Mouse (Mus musculus): ENCODE results near the gene Cnpy3. TPM values are rescaled to one million over a fixed set of nuclear protein-coding genes. Genes with fewer than 3 reads are reported as not detected.

The Cnpy3 gene
- polyA plus RNA-seq, 1 experiment from 2014 or later: 63.6 TPM

Other genes starting within 250 kb of the Cnpy3 start
- 2.4 and 5.6 TPM in 2 replicates for gene Cul9, start 205.8 kb downstream of the Cnpy3 start, polyA plus RNA-seq (2016; fragmentation: Nextera tagmentation; extraction: Ambion mirVana)
- gene Srf, start 196.0 kb downstream of the Cnpy3 start, polyA plus RNA-seq (2016; fragmentation: Nextera tagmentation; extraction: Ambion mirVana): 8.3 and 9.0 TPM in 2 replicates
- gene Ptk7, start 122.7 kb downstream of the Cnpy3 start, polyA plus RNA-seq (2016; fragmentation: Nextera tagmentation; extraction: Ambion mirVana): 102 and 142 TPM in 2 replicates
- 23.6 and 28.8 TPM in 2 replicates for gene Klc4, start 106.2 kb downstream of the Cnpy3 start, polyA plus RNA-seq (2016; fragmentation: Nextera tagmentation; extraction: Ambion mirVana)
- 140 and 144 TPM in 2 replicates for gene Mrpl2, start 106.0 kb downstream of the Cnpy3 start, polyA plus RNA-seq (2016; fragmentation: Nextera tagmentation; extraction: Ambion mirVana)
- gene Cul7, start 101.9 kb downstream of the Cnpy3 start, polyA plus RNA-seq (2016; fragmentation: Nextera tagmentation; extraction: Ambion mirVana): 40.3 and 48.0 TPM in 2 replicates
- 70.8 and 72.5 TPM in 2 replicates for gene Rrp36, start 77.9 kb downstream of the Cnpy3 start, polyA plus RNA-seq (2016; fragmentation: Nextera tagmentation; extraction: Ambion mirVana)
- 143 and 145 TPM in 2 replicates for gene Mea1, start 73.4 kb downstream of the Cnpy3 start, polyA plus RNA-seq (2016; fragmentation: Nextera tagmentation; extraction: Ambion mirVana)
- 143 and 150 TPM in 2 replicates for gene Klhdc3, start 71.3 kb downstream of the Cnpy3 start, polyA plus RNA-seq (2016; fragmentation: Nextera tagmentation; extraction: Ambion mirVana)
- gene Ppp2r5d, start 47.1 kb downstream of the Cnpy3 start, polyA plus RNA-seq (2016; fragmentation: Nextera tagmentation; extraction: Ambion mirVana): 152 and 160 TPM in 2 replicates
- 24.6 and 26.9 TPM in 2 replicates for gene Pex6, start 40.8 kb downstream of the Cnpy3 start, polyA plus RNA-seq (2016; fragmentation: Nextera tagmentation; extraction: Ambion mirVana)
- 0.48 and 0.83 TPM in 2 replicates for gene Gnmt, start 23.0 kb downstream of the Cnpy3 start, polyA plus RNA-seq (2016; fragmentation: Nextera tagmentation; extraction: Ambion mirVana)
- 0.73 and 1.2 TPM in 2 replicates for gene Ptcra, start 11.5 kb upstream of the Cnpy3 start, polyA plus RNA-seq (2016; fragmentation: Nextera tagmentation; extraction: Ambion mirVana)
- 34.2 and 35.4 TPM in 2 replicates for gene 2310039H08Rik, start 20.4 kb upstream of the Cnpy3 start, polyA plus RNA-seq (2016; fragmentation: Nextera tagmentation; extraction: Ambion mirVana)
- gene Rpl7l1, start 30.5 kb upstream of the Cnpy3 start, polyA plus RNA-seq (2016; fragmentation: Nextera tagmentation; extraction: Ambion mirVana): 224 and 254 TPM in 2 replicates
- gene Bicral, start 106.3 kb upstream of the Cnpy3 start, polyA plus RNA-seq (2016; fragmentation: Nextera tagmentation; extraction: Ambion mirVana): 3.6 and 4.3 TPM in 2 replicates
- gene Tbcc, start 138.5 kb upstream of the Cnpy3 start, polyA plus RNA-seq (2016; fragmentation: Nextera tagmentation; extraction: Ambion mirVana): 62.1 and 66.3 TPM in 2 replicates
- gene Prph2, start 158.2 kb upstream of the Cnpy3 start, polyA plus RNA-seq (2016; fragmentation: Nextera tagmentation; extraction: Ambion mirVana): not detected in 2 replicates